In the genomic region with DNA sequence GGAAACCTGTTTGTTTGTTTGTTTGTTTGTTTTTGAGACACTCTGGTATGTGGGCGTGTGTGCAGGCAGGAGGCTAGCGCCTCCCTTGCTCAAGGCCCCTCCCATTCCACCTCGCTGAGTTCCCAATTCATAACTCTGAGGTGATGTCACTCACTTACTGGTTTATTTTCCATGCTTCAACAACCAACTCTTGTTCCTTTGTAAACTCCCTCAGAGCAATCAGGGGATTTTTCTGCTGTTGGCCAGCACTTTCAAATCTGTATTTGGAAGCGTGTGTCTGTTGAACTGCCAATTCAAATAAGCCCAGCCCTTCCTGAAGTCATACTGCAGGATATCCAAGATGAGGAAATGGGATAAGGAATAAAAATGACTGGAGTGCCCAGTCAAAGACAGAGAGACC, we compare ENCODE assay signal across 8 mouse cellular contexts. TPM values are rescaled to one million over a fixed set of nuclear protein-coding genes. Genes with fewer than 3 reads are reported as not detected.
DNase-seq lines count a peak whose midpoint lies in the region; ATAC-seq lines count a peak whose summit lies in the region.

No protein-coding gene starts in this region.

- peak overlapping the region; percentile 62 for H3K4me2 ChIP-seq in neural tube, embryonic 11.5 days (ENCODE audit: low read depth)
- peak overlapping the region; percentile 84 for H3K4me2 ChIP-seq in forebrain, embryonic 12.5 days
- H3K4me2 ChIP-seq in midbrain, embryonic 14.5 days (ENCODE audit: low read length), result peak overlapping the region; percentile 82

- 0 out of 2 replicates have a peak, but pooled peaks cover 3% of the 10 kb centered on the region for H3K4me1 ChIP-seq in neural tube, embryonic 11.5 days (ENCODE audit: control insufficient read depth, insufficient read depth, low read length)
- peaks cover 18% of the 10 kb centered on the region for H3K4me1 ChIP-seq in forebrain, embryonic 12.5 days
- H3K4me1 ChIP-seq in limb, embryonic 10.5 days, result peaks cover 19% of the 10 kb centered on the region
- H3K4me1 ChIP-seq in midbrain, embryonic 14.5 days (ENCODE audit: control insufficient read depth, insufficient read depth, low read length), result no peaks in the 10 kb centered on the region

- H3K9me3 ChIP-seq in neural tube, embryonic 11.5 days (ENCODE audit: control insufficient read depth, low read length), result no peaks in the 10 kb centered on the region
- H3K9me3 ChIP-seq in forebrain, embryonic 12.5 days, result no peaks in the 10 kb centered on the region
- no peaks in the 10 kb centered on the region for H3K9me3 ChIP-seq in limb, embryonic 10.5 days (replicated peaks)
- no peaks in the 10 kb centered on the region for H3K9me3 ChIP-seq in midbrain, embryonic 14.5 days (ENCODE audit: control insufficient read depth, low read length)

- WGBS in neural tube, embryonic 11.5 days, result 35% methylated on average over 4 of the region's 4 CpGs
- 11% methylated on average over 4 of the region's 4 CpGs for WGBS in forebrain, embryonic 12.5 days
- 34% methylated on average over 4 of the region's 4 CpGs for WGBS in limb, embryonic 10.5 days
- WGBS in midbrain, embryonic 14.5 days, result 19% methylated on average over 4 of the region's 4 CpGs

- no peaks in the 10 kb centered on the region for H3K27me3 ChIP-seq in neural tube, embryonic 11.5 days (ENCODE audit: control insufficient read depth, insufficient read depth, low read length)
- H3K27me3 ChIP-seq in forebrain, embryonic 12.5 days, result no peaks in the 10 kb centered on the region
- H3K27me3 ChIP-seq in limb, embryonic 10.5 days (ENCODE audit: low read depth, poor library complexity, severe bottlenecking), result no peaks in the 10 kb centered on the region
- no peaks in the 10 kb centered on the region for H3K27me3 ChIP-seq in midbrain, embryonic 14.5 days (ENCODE audit: control insufficient read depth, insufficient read depth, low read length)

- H3K36me3 ChIP-seq in neural tube, embryonic 11.5 days (ENCODE audit: control insufficient read depth, insufficient read depth, low read length), result peaks cover 2% of the 10 kb centered on the region
- H3K36me3 ChIP-seq in forebrain, embryonic 12.5 days (replicated peaks), result peaks cover 7% of the 10 kb centered on the region; the same call in 1 of the 2 replicates
- H3K36me3 ChIP-seq in limb, embryonic 10.5 days, result peaks cover 36% of the 10 kb centered on the region
- H3K36me3 ChIP-seq in midbrain, embryonic 14.5 days (ENCODE audit: control insufficient read depth, insufficient read depth, low read length), result no peaks in the 10 kb centered on the region

- H3K9ac ChIP-seq in neural tube, embryonic 11.5 days (ENCODE audit: low read length), result peak overlapping the region; percentile 44
- H3K9ac ChIP-seq in forebrain, embryonic 12.5 days, result peak overlapping the region; percentile 69
- H3K9ac ChIP-seq in midbrain, embryonic 14.5 days (replicated peaks; ENCODE audit: low read length), result no peak overlapping the region

- ATAC-seq in neural tube, embryonic 11.5 days (ENCODE audit: insufficient read depth, low FRiP score, low TSS enrichment), result no peak
- peak; percentile 30; the same call in 1 of the 2 replicates for ATAC-seq in forebrain, embryonic 12.5 days (ENCODE audit: low FRiP score)
- ATAC-seq in midbrain, embryonic 14.5 days (ENCODE audit: low FRiP score, low TSS enrichment), result no peak

- peak overlapping the region; percentile 50 for H3K4me3 ChIP-seq in neural tube, embryonic 11.5 days (ENCODE audit: low read depth, low read length)
- peak overlapping the region; percentile 70 for H3K4me3 ChIP-seq in forebrain, embryonic 12.5 days (replicated peaks)
- H3K4me3 ChIP-seq in limb, embryonic 10.5 days, result peak overlapping the region; percentile 77
- H3K4me3 ChIP-seq in midbrain, embryonic 14.5 days (replicated peaks; ENCODE audit: low read depth, low read length), result peak overlapping the region; percentile 41

- no peak overlapping the region for H3K27ac ChIP-seq in neural tube, embryonic 11.5 days (ENCODE audit: low read depth, low read length)
- no peak overlapping the region for H3K27ac ChIP-seq in forebrain, embryonic 12.5 days
- 0 out of 2 replicates have a peak overlapping the region, but pooled peaks have one; percentile 6 for H3K27ac ChIP-seq in limb, embryonic 10.5 days
- no peak overlapping the region for H3K27ac ChIP-seq in midbrain, embryonic 14.5 days (replicated peaks; ENCODE audit: low read depth, low read length)

- DNase-seq in neural tube, embryonic 11.5 days (ENCODE audit: low spot score), result no peak
- DNase-seq in neural tube, embryonic 10.5 days (ENCODE audit: extremely low spot score, low spot score), result no peak
- no peak for DNase-seq in limb, embryonic 10.5 days (ENCODE audit: low spot score)
- peak; percentile 5 for DNase-seq in midbrain, embryonic 14.5 days
- DNase-seq in cerebellum, adult 11-12 months, result no peak
- no peak for DNase-seq in layer of hippocampus, postnatal 25 days (ENCODE audit: extremely low spot score in 1 of 2, low spot score in 1 of 2)
- no peak for DNase-seq in right cerebral cortex, postnatal 4 days

RNA-seq across cellular contexts. Expression of a gene that starts 0.9 kb away (rescaled TPM):
- polyA plus RNA-seq in neural tube, embryonic 11.5 days (2014; fragmentation: Nextera tagmentation; extraction: Ambion mirVana), result 15.9 and 17.8 TPM in 2 replicates
- polyA plus RNA-seq in forebrain, embryonic 12.5 days (2016; fragmentation: Nextera tagmentation; extraction: Ambion mirVana), result 24.9 and 27.3 TPM in 2 replicates
- 23.1 and 26.7 TPM in 2 replicates for polyA plus RNA-seq in limb, embryonic 10.5 days (2016; fragmentation: Nextera tagmentation; extraction: Ambion mirVana)
- 2.7 and 3.5 TPM in 2 replicates for polyA plus RNA-seq in midbrain, embryonic 14.5 days (2014; fragmentation: Nextera tagmentation; extraction: Ambion mirVana)
- under 1 TPM; 0.42 to 0.52 TPM for total RNA-seq in layer of hippocampus, postnatal 25 days (2021)

RNA-seq across cellular contexts. Expression of a gene that starts 4.6 kb away (rescaled TPM):
- not detected in 2 replicates for polyA plus RNA-seq in neural tube, embryonic 11.5 days (2014; fragmentation: Nextera tagmentation; extraction: Ambion mirVana)
- polyA plus RNA-seq in forebrain, embryonic 12.5 days (2016; fragmentation: Nextera tagmentation; extraction: Ambion mirVana), result 0.08 and 0.14 TPM in 2 replicates
- not detected in 2 replicates for polyA plus RNA-seq in limb, embryonic 10.5 days (2016; fragmentation: Nextera tagmentation; extraction: Ambion mirVana)
- polyA plus RNA-seq in midbrain, embryonic 14.5 days (2014; fragmentation: Nextera tagmentation; extraction: Ambion mirVana), result not detected in 2 replicates
- not detected for total RNA-seq in layer of hippocampus, postnatal 25 days (2021)

RNA-seq across cellular contexts. Expression of a gene that starts 24.4 kb away (rescaled TPM):
- polyA plus RNA-seq in neural tube, embryonic 11.5 days (2014; fragmentation: Nextera tagmentation; extraction: Ambion mirVana), result 127 and 131 TPM in 2 replicates
- polyA plus RNA-seq in forebrain, embryonic 12.5 days (2016; fragmentation: Nextera tagmentation; extraction: Ambion mirVana), result 121 and 132 TPM in 2 replicates
- polyA plus RNA-seq in limb, embryonic 10.5 days (2016; fragmentation: Nextera tagmentation; extraction: Ambion mirVana), result 132 and 148 TPM in 2 replicates
- polyA plus RNA-seq in midbrain, embryonic 14.5 days (2014; fragmentation: Nextera tagmentation; extraction: Ambion mirVana), result 150 and 172 TPM in 2 replicates
- 10 to 100 TPM; 80.8 to 84.2 TPM for total RNA-seq in layer of hippocampus, postnatal 25 days (2021)

RNA-seq across cellular contexts. Expression of a gene that starts 39.8 kb away (rescaled TPM):
- polyA plus RNA-seq in neural tube, embryonic 11.5 days (2014; fragmentation: Nextera tagmentation; extraction: Ambion mirVana), result 32.5 and 34.2 TPM in 2 replicates
- 31.4 and 32.0 TPM in 2 replicates for polyA plus RNA-seq in forebrain, embryonic 12.5 days (2016; fragmentation: Nextera tagmentation; extraction: Ambion mirVana)
- polyA plus RNA-seq in limb, embryonic 10.5 days (2016; fragmentation: Nextera tagmentation; extraction: Ambion mirVana), result 42.4 and 53.4 TPM in 2 replicates
- polyA plus RNA-seq in midbrain, embryonic 14.5 days (2014; fragmentation: Nextera tagmentation; extraction: Ambion mirVana), result 22.9 and 30.3 TPM in 2 replicates
- total RNA-seq in layer of hippocampus, postnatal 25 days (2021), result 10 to 100 TPM; 14.9 to 15.7 TPM

RNA-seq across cellular contexts. Expression of a gene that starts 55.3 kb away (rescaled TPM):
- polyA plus RNA-seq in neural tube, embryonic 11.5 days (2014; fragmentation: Nextera tagmentation; extraction: Ambion mirVana), result 0.14 TPM in 1 of 2 replicates, not detected in the other
- polyA plus RNA-seq in forebrain, embryonic 12.5 days (2016; fragmentation: Nextera tagmentation; extraction: Ambion mirVana), result not detected in 2 replicates
- polyA plus RNA-seq in limb, embryonic 10.5 days (2016; fragmentation: Nextera tagmentation; extraction: Ambion mirVana), result 0.06 TPM in 1 of 2 replicates, not detected in the other
- polyA plus RNA-seq in midbrain, embryonic 14.5 days (2014; fragmentation: Nextera tagmentation; extraction: Ambion mirVana), result 0.47 and 0.57 TPM in 2 replicates
- total RNA-seq in layer of hippocampus, postnatal 25 days (2021), result 10 to 100 TPM in 1 of 2 experiments, 1 to 10 TPM in 1; 7.3 to 12.0 TPM
